Mouse (Mus musculus) gonadal fat pad, adult 2 months (tissue): ENCODE measurements around the gene Olfr968. TPM values are rescaled to one million over a fixed set of nuclear protein-coding genes. Genes with fewer than 3 reads are reported as not detected.

Experiments
- DNase-seq: peaks from one replicate; pipeline ENCODE4 v3.0.0-alpha.2; 2012; ENCODE audit warnings: low read depth
- polyA plus RNA-seq: library from polyadenylated mRNA; depleted of rRNA; stranded (reverse); fragments of >200 nt; gene quantifications from 2 replicates; pipeline ENCODE4 v1.2.3, GENCODE M21; 2012; rRNA removed

The Olfr968 gene
- polyA plus RNA-seq = not detected in 2 replicates

GRCm38 (mm10) chr9:39783153-39783552 lies at the start of gene Olfr968:
Gene Olfr968 (minus strand): TSS chr9:39783253.
- DNase-seq = no peak

GRCm38 (mm10) chr9:39808560-39808959 lies 25.5 kb upstream of the Olfr968 start, which contains the start of gene Olfr970:
Gene Olfr970 (plus strand): TSS chr9:39808860.
- no peak for DNase-seq

GRCm38 (mm10) chr9:39790558-39790957 lies 7.5 kb upstream of the Olfr968 start, which contains the start of gene Olfr969:
Gene Olfr969 (plus strand): TSS chr9:39790945.
- no peak for DNase-seq

- DNase-seq = no peak
Measured at GRCm38 (mm10) chr9:39746428-39746827, 36.6 kb downstream of the Olfr968 start.

- no peak for DNase-seq
Measured at GRCm38 (mm10) chr9:39745949-39746348, 37.1 kb downstream of the Olfr968 start, which contains the start of gene Olfr967. Gene Olfr967 (plus strand): TSS chr9:39746249.

GRCm38 (mm10) chr9:39740741-39741140 lies 42.3 kb downstream of the Olfr968 start:
- no peak for DNase-seq

- DNase-seq = no peak
Measured at GRCm38 (mm10) chr9:39730678-39731077, 52.4 kb downstream of the Olfr968 start, which contains the start of gene Olfr150. Gene Olfr150 (plus strand): TSS chr9:39730978.

Other genes with a start within 250 kb of the Olfr968 start
- gene Olfr958, start 229.2 kb downstream of the Olfr968 start, polyA plus RNA-seq = not detected in 2 replicates
- gene Olfr959, start 207.7 kb downstream of the Olfr968 start, polyA plus RNA-seq = not detected in 2 replicates
- gene AW551984, start 178.8 kb downstream of the Olfr968 start, polyA plus RNA-seq = 0.32 and 0.46 TPM in 2 replicates
- not detected in 2 replicates for gene Olfr148, start 172.6 kb downstream of the Olfr968 start, polyA plus RNA-seq
- not detected in 2 replicates for gene Olfr960, start 161.9 kb downstream of the Olfr968 start, polyA plus RNA-seq
- not detected in 2 replicates for gene Olfr961, start 138.2 kb downstream of the Olfr968 start, polyA plus RNA-seq
- gene Olfr963, start 116.0 kb downstream of the Olfr968 start, polyA plus RNA-seq = not detected in 2 replicates
- gene Olfr149, start 76.1 kb downstream of the Olfr968 start, polyA plus RNA-seq = not detected in 2 replicates
- not detected in 2 replicates for gene Olfr965, start 71.9 kb downstream of the Olfr968 start, polyA plus RNA-seq
- not detected in 2 replicates for gene Olfr150, start 52.3 kb downstream of the Olfr968 start, polyA plus RNA-seq
- gene Olfr967, start 37.0 kb downstream of the Olfr968 start, polyA plus RNA-seq = not detected in 2 replicates
- not detected in 2 replicates for gene Olfr969, start 7.7 kb upstream of the Olfr968 start, polyA plus RNA-seq
- gene Olfr970, start 25.6 kb upstream of the Olfr968 start, polyA plus RNA-seq = not detected in 2 replicates
- gene Olfr971, start 53.6 kb upstream of the Olfr968 start, polyA plus RNA-seq = not detected in 2 replicates
- not detected in 2 replicates for gene Olfr972, start 83.2 kb upstream of the Olfr968 start, polyA plus RNA-seq
- not detected in 2 replicates for gene Olfr229, start 124.1 kb upstream of the Olfr968 start, polyA plus RNA-seq
- not detected in 2 replicates for gene Olfr974, start 154.2 kb upstream of the Olfr968 start, polyA plus RNA-seq
- not detected in 2 replicates for gene Olfr975, start 168.8 kb upstream of the Olfr968 start, polyA plus RNA-seq
- not detected in 2 replicates for gene Olfr976, start 177.9 kb upstream of the Olfr968 start, polyA plus RNA-seq
- gene Olfr978, start 208.9 kb upstream of the Olfr968 start, polyA plus RNA-seq = not detected in 2 replicates
- not detected in 2 replicates for gene Olfr979, start 220.2 kb upstream of the Olfr968 start, polyA plus RNA-seq
- gene Olfr980, start 226.3 kb upstream of the Olfr968 start, polyA plus RNA-seq = not detected in 2 replicates
- gene Olfr981, start 238.2 kb upstream of the Olfr968 start, polyA plus RNA-seq = not detected in 2 replicates